In genomic region chr10:36036476-36036875, GRCm38 (mm10) we compare ENCODE assay signal across 16 mouse cellular contexts.
"Had no signal": no experiment of that assay in that cellular context is flagged by ENCODE, and none has a peak within 500 bp of the region (broad histone marks: within the 10 kb centered on the region; RNA-seq: fewer than 3 reads in every experiment).

No protein-coding gene starts in this region.

- H3K27ac ChIP-seq: neural tube, embryonic 12.5 days; neural tube, embryonic 13.5 days; neural tube, embryonic 15.5 days; stomach, embryonic 15.5 days; stomach, postnatal 0 days had no signal

- H3K27me3 ChIP-seq: neural tube, embryonic 12.5 days; neural tube, embryonic 13.5 days; neural tube, embryonic 15.5 days; stomach, embryonic 15.5 days had no signal

- H3K4me1 ChIP-seq: neural tube, embryonic 12.5 days; neural tube, embryonic 13.5 days; neural tube, embryonic 15.5 days; stomach, embryonic 15.5 days had no signal

- H3K9ac ChIP-seq: neural tube, embryonic 12.5 days; neural tube, embryonic 13.5 days; neural tube, embryonic 15.5 days; stomach, embryonic 15.5 days had no signal

- DNase-seq: retina, postnatal 1 day; right cerebral cortex, adult 18-20 months; right cerebral cortex, postnatal 25 days; right cerebral cortex, postnatal 4 days; spleen, adult 18-20 months; thymus, adult 18-20 months; thymus, adult 2 months; thymus, postnatal 14 days; thymus, postnatal 25 days; thymus, postnatal 36 days; thymus, postnatal 4 days had no signal

- H3K4me2 ChIP-seq: neural tube, embryonic 12.5 days; neural tube, embryonic 13.5 days; neural tube, embryonic 15.5 days; stomach, embryonic 15.5 days had no signal

- H3K9me3 ChIP-seq: neural tube, embryonic 12.5 days; neural tube, embryonic 13.5 days; neural tube, embryonic 15.5 days; stomach, embryonic 15.5 days had no signal

- H3K4me3 ChIP-seq: neural tube, embryonic 12.5 days; neural tube, embryonic 13.5 days; neural tube, embryonic 15.5 days; stomach, embryonic 15.5 days had no signal

- H3K36me3 ChIP-seq: neural tube, embryonic 12.5 days; neural tube, embryonic 13.5 days; neural tube, embryonic 15.5 days; stomach, embryonic 15.5 days had no signal
